In genomic region chr10:60558491-60558927, GRCm38 (mm10) we compare ENCODE assay signal across 10 mouse cellular contexts.
DNase-seq lines count a peak whose midpoint lies in the region; ATAC-seq and TF ChIP-seq lines count a peak whose summit lies in the region.
"Had no signal": no experiment of that assay in that cellular context is flagged by ENCODE, and none has a peak within 500 bp of the region (broad histone marks: within the 10 kb centered on the region; RNA-seq: fewer than 3 reads in every experiment).

No protein-coding gene starts in this region.

- H3K36me3 ChIP-seq in midbrain, embryonic 11.5 days (ENCODE audit: control insufficient read depth, insufficient read depth, low read length) = no peaks in the 10 kb centered on the region
- no peaks in the 10 kb centered on the region for H3K36me3 ChIP-seq in midbrain, postnatal 0 days (ENCODE audit: insufficient read depth, low read length)
- H3K36me3 ChIP-seq in heart, embryonic 10.5 days = no peaks in the 10 kb centered on the region
- no peaks in the 10 kb centered on the region for H3K36me3 ChIP-seq in neural tube, embryonic 14.5 days (ENCODE audit: control insufficient read depth, insufficient read depth, low read length)
- no peaks in the 10 kb centered on the region for H3K36me3 ChIP-seq in intestine, embryonic 16.5 days (ENCODE audit: control insufficient read depth, insufficient read depth, low read length)

- no peak for TF ChIP-seq CTCF in midbrain, postnatal 0 days (IDR thresholded peaks at IDR 0.05)
- TF ChIP-seq CTCF in left cerebral cortex, adult 2 months (IDR thresholded peaks at IDR 0.05) = no peak

- no peak overlapping the region for H3K4me2 ChIP-seq in midbrain, embryonic 11.5 days
- no peak overlapping the region for H3K4me2 ChIP-seq in midbrain, postnatal 0 days (ENCODE audit: low read depth, low read length, poor library complexity, severe bottlenecking)
- no peak overlapping the region for H3K4me2 ChIP-seq in neural tube, embryonic 14.5 days (ENCODE audit: low read depth, low read length)
- H3K4me2 ChIP-seq in intestine, embryonic 16.5 days (ENCODE audit: low read depth, low read length) = no peak overlapping the region

- no peak overlapping the region for H3K9ac ChIP-seq in midbrain, embryonic 11.5 days (ENCODE audit: low read length)
- H3K9ac ChIP-seq in midbrain, postnatal 0 days (replicated peaks; ENCODE audit: low read length, poor library complexity, severe bottlenecking) = no peak overlapping the region
- no peak overlapping the region for H3K9ac ChIP-seq in neural tube, embryonic 14.5 days (replicated peaks; ENCODE audit: low read depth, low read length)
- H3K9ac ChIP-seq in intestine, embryonic 16.5 days (ENCODE audit: low read depth, low read length) = no peak overlapping the region

- H3K4me3 ChIP-seq in midbrain, embryonic 11.5 days (ENCODE audit: low read depth, low read length) = no peak overlapping the region
- H3K4me3 ChIP-seq in midbrain, postnatal 0 days (ENCODE audit: low read depth, low read length) = no peak overlapping the region
- no peak overlapping the region for H3K4me3 ChIP-seq in heart, embryonic 10.5 days
- H3K4me3 ChIP-seq in neural tube, embryonic 14.5 days (ENCODE audit: low read depth, low read length) = no peak overlapping the region
- H3K4me3 ChIP-seq in intestine, embryonic 16.5 days (ENCODE audit: low read length) = no peak overlapping the region
- H3K4me3 ChIP-seq in left cerebral cortex, adult 2 months = no peak overlapping the region

- ATAC-seq in midbrain, embryonic 11.5 days (ENCODE audit: low FRiP score) = no peak
- no peak for ATAC-seq in midbrain, postnatal 0 days (ENCODE audit: low FRiP score)
- peak; percentile 36; the same call in 1 of the 2 replicates for ATAC-seq in neural tube, embryonic 14.5 days (ENCODE audit: low read depth)
- ATAC-seq in intestine, embryonic 16.5 days = no peak

- intact Hi-C loops in left cerebral cortex, adult 2 months (cut with DNase I) = no loop called here

- DNase-seq in midbrain, embryonic 11.5 days (ENCODE audit: low spot score, missing footprints) = peak; percentile 76
- DNase-seq in midbrain, postnatal 0 days (ENCODE audit: low spot score) = no peak
- no peak for DNase-seq in heart, embryonic 10.5 days (ENCODE audit: low spot score)
- DNase-seq in kidney, postnatal 10 days = peak; percentile 23
- no peak for DNase-seq in left cerebral cortex, adult 2 months (ENCODE audit: extremely low spot score in 1 of 2, low spot score in 2 of 2)
- DNase-seq in gastrocnemius, adult 8-10 months (ENCODE audit: low spot score in 2 of 2) = no peak
- DNase-seq: cerebellum, adult 2 months; thymus, postnatal 14 days had no signal

- no peaks in the 10 kb centered on the region for H3K27me3 ChIP-seq in midbrain, embryonic 11.5 days (ENCODE audit: control insufficient read depth, insufficient read depth, low read length)
- no peaks in the 10 kb centered on the region for H3K27me3 ChIP-seq in midbrain, postnatal 0 days (ENCODE audit: insufficient read depth, low read length)
- H3K27me3 ChIP-seq in heart, embryonic 10.5 days (ENCODE audit: insufficient read depth, poor library complexity, severe bottlenecking) = no peaks in the 10 kb centered on the region
- H3K27me3 ChIP-seq in neural tube, embryonic 14.5 days (ENCODE audit: control insufficient read depth, insufficient read depth, low read length) = no peaks in the 10 kb centered on the region
- no peaks in the 10 kb centered on the region for H3K27me3 ChIP-seq in intestine, embryonic 16.5 days (replicated peaks; ENCODE audit: control insufficient read depth, insufficient read depth, low read length)

- H3K4me1 ChIP-seq in midbrain, embryonic 11.5 days (ENCODE audit: control insufficient read depth, insufficient read depth, low read length) = no peaks in the 10 kb centered on the region
- no peaks in the 10 kb centered on the region for H3K4me1 ChIP-seq in midbrain, postnatal 0 days (ENCODE audit: insufficient read depth, low read length)
- peaks cover 28% of the 10 kb centered on the region for H3K4me1 ChIP-seq in heart, embryonic 10.5 days
- H3K4me1 ChIP-seq in neural tube, embryonic 14.5 days (ENCODE audit: control insufficient read depth, insufficient read depth, low read length) = 0 out of 2 replicates have a peak, but pooled peaks cover 5% of the 10 kb centered on the region
- peaks cover 3% of the 10 kb centered on the region for H3K4me1 ChIP-seq in intestine, embryonic 16.5 days (ENCODE audit: control insufficient read depth, insufficient read depth, low read length)

- no peak overlapping the region for H3K27ac ChIP-seq in midbrain, embryonic 11.5 days (ENCODE audit: low read depth, low read length)
- H3K27ac ChIP-seq in midbrain, postnatal 0 days (ENCODE audit: low read depth, low read length) = no peak overlapping the region
- H3K27ac ChIP-seq in heart, embryonic 10.5 days = peak overlapping the region; percentile 52; the same call in 1 of the 2 replicates
- no peak overlapping the region; the same call in 1 of the 2 replicates for H3K27ac ChIP-seq in neural tube, embryonic 14.5 days (ENCODE audit: low read depth, low read length)
- no peak overlapping the region for H3K27ac ChIP-seq in intestine, embryonic 16.5 days (ENCODE audit: low read length)
- H3K27ac ChIP-seq in left cerebral cortex, adult 2 months = no peak overlapping the region

- WGBS in midbrain, embryonic 11.5 days = 45% methylated on average over 9 of the region's 9 CpGs
- 44% methylated on average over 9 of the region's 9 CpGs for WGBS in midbrain, postnatal 0 days
- 18% methylated on average over 9 of the region's 9 CpGs for WGBS in heart, embryonic 10.5 days
- 6% methylated on average over 9 of the region's 9 CpGs for WGBS in neural tube, embryonic 14.5 days
- WGBS in intestine, embryonic 16.5 days = 33% methylated on average over 9 of the region's 9 CpGs

- no peaks in the 10 kb centered on the region for H3K9me3 ChIP-seq in midbrain, embryonic 11.5 days (ENCODE audit: control insufficient read depth, low read length)
- H3K9me3 ChIP-seq in midbrain, postnatal 0 days (ENCODE audit: low read length) = no peaks in the 10 kb centered on the region
- no peaks in the 10 kb centered on the region for H3K9me3 ChIP-seq in heart, embryonic 10.5 days
- no peaks in the 10 kb centered on the region for H3K9me3 ChIP-seq in neural tube, embryonic 14.5 days (ENCODE audit: control insufficient read depth, low read length)
- no peaks in the 10 kb centered on the region for H3K9me3 ChIP-seq in intestine, embryonic 16.5 days (ENCODE audit: control insufficient read depth, low read length)

Comparison
In these comparisons a context has a peak if more than half of its experiments do, and no peak if none do; other contexts are left out.
1. DNase-seq: peak in midbrain, embryonic 11.5 days (single experiment) and kidney, postnatal 10 days (single experiment); none in midbrain, postnatal 0 days (single experiment), heart, embryonic 10.5 days (single experiment), left cerebral cortex, adult 2 months (0 of 2) and gastrocnemius, adult 8-10 months (0 of 2).